Mouse (Mus musculus) liver, embryonic 15.5 days (tissue): ENCODE measurements around the gene Rbfox2. TPM values are rescaled to one million over a fixed set of nuclear protein-coding genes. Genes with fewer than 3 reads are reported as not detected.

Source experiments
- ATAC-seq: fragments of 200-750 bp; cut with Nextera tagmentation; 2 replicates; pipeline ENCODE4 v1.8.0; 2017; ENCODE audit warnings: moderate number of reproducible peaks, mild to moderate bottlenecking, moderate library complexity; ENCODE audit not compliant: insufficient read depth
- H3K27ac ChIP-seq: fragments of 300-500 bp; sonication (generic); replicated peaks from 2 replicates; pipeline ENCODE4 v1.5.1; 2015; ENCODE audit warnings: mild to moderate bottlenecking, inconsistent platforms
- H3K27me3 ChIP-seq: fragments of 300-500 bp; sonication (generic); 2 replicates; pipeline ENCODE4 v1.6.1; 2015; ENCODE audit warnings: mild to moderate bottlenecking, inconsistent platforms
- H3K36me3 ChIP-seq: fragments of 300-500 bp; sonication (generic); replicated peaks from 2 replicates; pipeline ENCODE4 v1.6.1; 2015; ENCODE audit warnings: moderate library complexity, mild to moderate bottlenecking, inconsistent platforms
- H3K4me1 ChIP-seq: fragments of 300-500 bp; sonication (generic); replicated peaks from 2 replicates; pipeline ENCODE4 v1.6.1; 2015; ENCODE audit warnings: inconsistent platforms
- H3K4me2 ChIP-seq: fragments of 300-500 bp; sonication (generic); 2 replicates; pipeline ENCODE4 v1.6.1; 2015; ENCODE audit warnings: moderate library complexity, mild to moderate bottlenecking, inconsistent platforms
- H3K4me3 ChIP-seq: fragments of 300-500 bp; sonication (generic); replicated peaks from 2 replicates; pipeline ENCODE4 v1.5.1; 2015; ENCODE audit warnings: mild to moderate bottlenecking, inconsistent platforms
- H3K9ac ChIP-seq: fragments of 300-500 bp; sonication (generic); 2 replicates; pipeline ENCODE4 v1.6.1; 2015; ENCODE audit warnings: moderate library complexity, mild to moderate bottlenecking, inconsistent platforms
- H3K9me3 ChIP-seq: fragments of 300-500 bp; sonication (generic); replicated peaks from 2 replicates; pipeline ENCODE4 v1.6.1; 2016; ENCODE audit warnings: inconsistent platforms
- WGBS: fragments of 180-500 bp; shearing (Covaris S2); methylation state at CpG from one replicate; pipeline ENCODE4 v1.1.7; 2015; ENCODE audit warnings: mixed read lengths; ENCODE audit not compliant: insufficient replicate concordance; 5-methylcytosine and 5-hydroxymethylcytosine counted together
- polyA plus RNA-seq: library from polyadenylated mRNA; unstranded; fragments of >200 nt; fragmentation: Nextera tagmentation; extraction: Ambion mirVana; gene quantifications from 2 replicates; pipeline ENCODE4 v1.2.1, GENCODE M21; 2015

Gene Rbfox2
- polyA plus RNA-seq, 1 experiment from 2014 or later, result 9.8 TPM

GRCm38 (mm10) chr15:77146942-77147341, 159.9 kb downstream of the Rbfox2 start:
- H3K9me3 ChIP-seq, result no peaks in the 10 kb centered on the region
- 61% methylated on average over 4 of the region's 4 CpGs for WGBS

GRCm38 (mm10) chr15:77144960-77145359, 161.8 kb downstream of the Rbfox2 start:
- Histone ChIP-seq H3K9me3 (no peaks in the 10 kb centered on the region), H3K4me3 (no peak overlapping the region), H3K27ac (no peak overlapping the region), H3K27me3 (no peaks in the 10 kb centered on the region), H3K9ac (no peak overlapping the region), H3K4me1 (peaks cover 16% of the 10 kb centered on the region), H3K36me3 (no peaks in the 10 kb centered on the region), H3K4me2 (no peak overlapping the region)
- no peak for ATAC-seq
- 55% methylated on average over 1 of the region's 1 CpGs for WGBS

More at GRCm38 (mm10) chr15:77146942-77147341, 159.9 kb downstream of the Rbfox2 start:
- no peak overlapping the region for H3K9ac ChIP-seq
- ATAC-seq, result no peak
- H3K36me3 ChIP-seq, result no peaks in the 10 kb centered on the region
- no peak overlapping the region for H3K4me3 ChIP-seq
- no peaks in the 10 kb centered on the region for H3K27me3 ChIP-seq
- no peak overlapping the region for H3K27ac ChIP-seq
- peaks cover 10% of the 10 kb centered on the region for H3K4me1 ChIP-seq
- no peak overlapping the region for H3K4me2 ChIP-seq

GRCm38 (mm10) chr15:77142787-77143186, 164.0 kb downstream of the Rbfox2 start:
- Histone ChIP-seq H3K9ac (no peak overlapping the region), H3K36me3 (no peaks in the 10 kb centered on the region), H3K4me3 (no peak overlapping the region), H3K27me3 (no peaks in the 10 kb centered on the region), H3K4me2 (0 out of 2 replicates have a peak overlapping the region, but pooled peaks have one; percentile 14), H3K27ac (0 out of 2 replicates have a peak overlapping the region, but pooled peaks have one; percentile 48), H3K4me1 (peaks cover 6% of the 10 kb centered on the region; the same call in 1 of the 2 replicates), H3K9me3 (no peaks in the 10 kb centered on the region)
- no peak for ATAC-seq
- WGBS, result 57% methylated on average over 5 of the region's 5 CpGs

- Histone ChIP-seq H3K27ac (peak overlapping the region; percentile 48; the same call in 1 of the 2 replicates), H3K27me3 (no peaks in the 10 kb centered on the region), H3K9ac (no peak overlapping the region), H3K9me3 (no peaks in the 10 kb centered on the region), H3K4me1 (peaks cover 6% of the 10 kb centered on the region; the same call in 1 of the 2 replicates), H3K4me2 (no peak overlapping the region), H3K4me3 (no peak overlapping the region), H3K36me3 (no peaks in the 10 kb centered on the region)
- ATAC-seq, result peak; percentile 28; the same call in 1 of the 2 replicates
- 62% methylated on average over 6 of the region's 6 CpGs for WGBS
Observed at GRCm38 (mm10) chr15:77142352-77142751, 164.5 kb downstream of the Rbfox2 start.

GRCm38 (mm10) chr15:77141711-77142110, 165.1 kb downstream of the Rbfox2 start:
- H3K27ac ChIP-seq, result no peak overlapping the region
- ATAC-seq, result no peak
- H3K27me3 ChIP-seq, result no peaks in the 10 kb centered on the region
- 50% methylated on average over 4 of the region's 4 CpGs for WGBS
- H3K4me2 ChIP-seq, result no peak overlapping the region
- no peak overlapping the region for H3K4me3 ChIP-seq
- no peak overlapping the region for H3K9ac ChIP-seq
- H3K36me3 ChIP-seq, result no peaks in the 10 kb centered on the region
- H3K4me1 ChIP-seq, result peaks cover 6% of the 10 kb centered on the region; the same call in 1 of the 2 replicates
- no peaks in the 10 kb centered on the region for H3K9me3 ChIP-seq

- no peaks in the 10 kb centered on the region for H3K27me3 ChIP-seq
- H3K9me3 ChIP-seq, result no peaks in the 10 kb centered on the region
- 0 out of 2 replicates have a peak overlapping the region, but pooled peaks have one; percentile 8 for H3K27ac ChIP-seq
Observed at GRCm38 (mm10) chr15:77138282-77138681, 168.5 kb downstream of the Rbfox2 start.

GRCm38 (mm10) chr15:77134483-77134882, 172.3 kb downstream of the Rbfox2 start:
- H3K4me1 ChIP-seq, result no peaks in the 10 kb centered on the region
- no peak overlapping the region for H3K27ac ChIP-seq
- ATAC-seq, result no peak
- 78% methylated on average over 10 of the region's 10 CpGs for WGBS
- H3K27me3 ChIP-seq, result no peaks in the 10 kb centered on the region
- no peak overlapping the region for H3K9ac ChIP-seq
- no peaks in the 10 kb centered on the region for H3K9me3 ChIP-seq
- no peak overlapping the region for H3K4me3 ChIP-seq
- no peak overlapping the region for H3K4me2 ChIP-seq
- H3K36me3 ChIP-seq, result 0 out of 2 replicates have a peak, but pooled peaks cover 7% of the 10 kb centered on the region

More at GRCm38 (mm10) chr15:77138282-77138681, 168.5 kb downstream of the Rbfox2 start:
- no peak for ATAC-seq
- 63% methylated on average over 5 of the region's 5 CpGs for WGBS
- Histone ChIP-seq H3K4me3 (no peak overlapping the region), H3K4me2 (no peak overlapping the region), H3K36me3 (0 out of 2 replicates have a peak, but pooled peaks cover 5% of the 10 kb centered on the region), H3K9ac (no peak overlapping the region), H3K4me1 (peaks cover 6% of the 10 kb centered on the region; the same call in 1 of the 2 replicates)

- WGBS, result 62% methylated on average over 8 of the region's 8 CpGs
- Histone ChIP-seq H3K4me1 (no peaks in the 10 kb centered on the region), H3K27ac (no peak overlapping the region), H3K9me3 (no peaks in the 10 kb centered on the region), H3K36me3 (0 out of 2 replicates have a peak, but pooled peaks cover 2% of the 10 kb centered on the region), H3K4me2 (no peak overlapping the region), H3K27me3 (no peaks in the 10 kb centered on the region), H3K4me3 (no peak overlapping the region), H3K9ac (no peak overlapping the region)
- no peak for ATAC-seq
Observed at GRCm38 (mm10) chr15:77129154-77129553, 177.7 kb downstream of the Rbfox2 start.

GRCm38 (mm10) chr15:77127737-77128136, 179.1 kb downstream of the Rbfox2 start:
- Histone ChIP-seq H3K27ac (no peak overlapping the region), H3K36me3 (0 out of 2 replicates have a peak, but pooled peaks cover 2% of the 10 kb centered on the region), H3K4me3 (no peak overlapping the region), H3K27me3 (no peaks in the 10 kb centered on the region), H3K4me2 (no peak overlapping the region), H3K4me1 (0 out of 2 replicates have a peak, but pooled peaks cover 3% of the 10 kb centered on the region), H3K9ac (no peak overlapping the region), H3K9me3 (no peaks in the 10 kb centered on the region)
- ATAC-seq, result no peak
- 55% methylated on average over 2 of the region's 2 CpGs for WGBS

GRCm38 (mm10) chr15:77126674-77127073, 180.1 kb downstream of the Rbfox2 start:
- Histone ChIP-seq H3K9ac (no peak overlapping the region), H3K27ac (no peak overlapping the region), H3K4me2 (no peak overlapping the region), H3K36me3 (no peaks in the 10 kb centered on the region), H3K27me3 (no peaks in the 10 kb centered on the region), H3K9me3 (no peaks in the 10 kb centered on the region), H3K4me3 (no peak overlapping the region), H3K4me1 (0 out of 2 replicates have a peak, but pooled peaks cover 3% of the 10 kb centered on the region)
- no peak for ATAC-seq
- 59% methylated on average over 3 of the region's 3 CpGs for WGBS

GRCm38 (mm10) chr15:77124372-77125117, 182.3 kb downstream of the Rbfox2 start:
- no peak overlapping the region for H3K4me2 ChIP-seq
- no peaks in the 10 kb centered on the region for H3K27me3 ChIP-seq
- no peaks in the 10 kb centered on the region for H3K36me3 ChIP-seq
- no peaks in the 10 kb centered on the region for H3K9me3 ChIP-seq
- no peak overlapping the region for H3K9ac ChIP-seq
- H3K4me3 ChIP-seq, result no peak overlapping the region
- peak; percentile 88 for ATAC-seq
- 66% methylated on average over 4 of the region's 4 CpGs for WGBS
- 0 out of 2 replicates have a peak, but pooled peaks cover 3% of the 10 kb centered on the region for H3K4me1 ChIP-seq
- H3K27ac ChIP-seq, result peak overlapping the region; percentile 71
